Mouse (Mus musculus) embryo, embryonic 10.5 days (tissue): ENCODE measurements at regions not wholly inside any gene's neighbourhood (a gene's known extent, or its start where the extent isn't known, plus 50 kb on each side); places are given as distances from the start of the nearest gene placed in this dataset.

Experiments used
- DNase-seq: peaks from one replicate; pipeline ENCODE4 v3.0.0-alpha.2; 2015; ENCODE audit warnings: low spot score

DNA sequence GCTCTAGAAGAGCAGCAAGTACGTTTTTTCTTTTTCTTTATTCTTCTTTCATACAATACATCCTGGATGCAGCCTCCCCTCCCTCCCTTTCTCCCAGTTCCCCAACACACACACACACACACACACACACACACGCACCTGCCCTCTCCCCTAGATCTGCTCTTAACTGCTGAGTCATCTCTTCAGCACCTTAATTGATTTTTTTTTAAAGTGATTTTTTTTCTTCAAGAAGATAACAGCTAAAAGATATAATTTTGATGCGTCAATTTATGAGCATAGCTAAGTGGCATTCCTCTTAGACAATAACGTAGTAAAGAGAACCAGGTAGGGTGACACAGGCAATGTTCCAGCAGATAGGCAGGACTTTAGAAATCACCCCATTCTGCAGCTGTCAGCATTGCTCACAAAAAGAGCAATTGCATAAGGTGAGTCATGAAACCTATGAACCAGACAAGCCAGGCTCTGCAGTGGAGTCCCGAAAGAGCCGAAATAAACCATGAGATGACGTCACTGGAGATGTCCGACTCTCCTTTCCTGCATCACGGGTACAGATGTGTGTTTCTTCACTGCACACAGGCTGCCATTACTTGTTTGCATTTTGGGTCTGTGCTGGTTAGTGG is 63.9 kb upstream of the Tnrc6a start:
- no peak for DNase-seq

- peak; percentile 36 for DNase-seq
Observed at GRCm38 (mm10) chr7:123063264-123064011, 60.2 kb upstream of the Tnrc6a start.

GRCm38 (mm10) chr7:123065951-123066351 is 57.7 kb upstream of the Tnrc6a start:
- no peak for DNase-seq

GRCm38 (mm10) chr7:123067396-123067795 is 56.3 kb upstream of the Tnrc6a start:
- no peak for DNase-seq

DNA sequence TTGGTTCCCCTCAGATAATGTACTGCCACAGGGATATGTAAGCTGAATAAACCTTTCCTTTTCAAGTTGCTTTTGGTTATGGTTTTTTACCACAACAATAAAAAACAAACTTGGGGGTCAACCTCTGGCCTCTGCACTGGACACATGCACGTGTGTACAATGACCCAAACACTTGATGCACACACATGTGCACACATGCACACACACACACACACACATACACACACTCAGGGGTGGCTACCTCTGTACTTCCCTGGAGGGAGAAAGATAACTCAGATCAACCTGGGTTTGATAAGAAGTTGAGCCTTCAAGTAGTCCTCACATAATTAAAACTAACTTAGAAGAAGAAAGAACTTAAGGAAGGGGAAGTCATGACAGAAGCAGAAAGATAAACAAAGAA is 55.4 kb upstream of the Tnrc6a start:
- no peak for DNase-seq

DNA sequence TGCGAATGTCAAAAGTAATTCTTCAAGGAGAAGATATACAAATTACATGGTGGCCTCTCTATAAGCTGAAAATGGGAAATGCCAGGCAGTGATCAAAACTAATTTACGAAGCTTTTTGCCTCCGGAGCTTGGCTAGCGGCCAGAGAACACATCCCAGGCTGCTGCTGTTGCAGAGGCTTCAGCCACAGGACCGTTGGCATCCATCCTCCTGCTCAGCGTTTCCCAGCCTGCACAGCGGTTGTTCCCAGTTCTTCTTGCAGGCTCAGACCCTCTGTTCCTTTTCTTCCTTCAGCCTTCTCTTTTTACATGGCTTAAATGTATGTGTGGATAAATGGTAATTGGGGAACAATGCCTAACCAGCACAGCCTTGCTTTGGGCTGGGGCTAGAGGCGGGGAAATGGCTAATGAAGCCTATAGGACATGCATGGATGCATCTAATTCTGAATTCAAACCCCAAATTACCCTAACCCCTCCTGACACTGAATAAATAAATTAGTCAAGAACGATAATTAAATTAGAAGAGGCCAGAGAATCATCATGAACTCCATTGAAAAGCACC is 54.9 kb upstream of the Tnrc6a start:
- peak; percentile 33 for DNase-seq

DNA sequence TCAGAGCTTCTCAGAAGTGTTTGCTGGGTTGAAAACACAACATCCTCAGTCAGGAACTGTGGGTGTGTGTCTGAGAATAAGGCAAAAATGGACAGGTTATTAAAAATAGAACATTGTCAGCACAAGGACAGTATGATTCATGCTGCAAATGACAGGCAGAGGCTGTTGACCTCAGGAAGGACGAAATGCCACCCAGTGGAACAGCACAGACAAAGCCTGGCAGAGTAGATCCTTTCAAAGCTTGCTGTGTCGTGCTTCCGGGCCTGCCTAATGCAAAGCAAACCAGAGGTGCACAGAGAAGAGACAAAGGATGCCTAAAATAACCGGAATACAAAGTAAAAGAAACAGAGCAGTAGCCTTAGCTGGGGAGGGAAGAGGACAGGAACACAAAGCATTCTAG is 54.4 kb upstream of the Tnrc6a start:
- no peak for DNase-seq

GRCm38 (mm10) chr7:123070861-123071260 is 52.8 kb upstream of the Tnrc6a start:
- DNase-seq: no peak
